8 mouse cellular contexts compared by ENCODE assay signal in genomic region chr8:102785592-102786416, GRCm38 (mm10). TPM values are rescaled to one million over a fixed set of nuclear protein-coding genes. Genes with fewer than 3 reads are reported as not detected.
DNase-seq lines count a peak whose midpoint lies in the region; ATAC-seq and TF ChIP-seq lines count a peak whose summit lies in the region.

TSS of gene Cdh11 (minus strand) at chr8:102785642.

- no peaks in the 10 kb centered on the region for H3K9me3 ChIP-seq in kidney, embryonic 16.5 days (ENCODE audit: low read length)
- H3K9me3 ChIP-seq in limb, embryonic 11.5 days (ENCODE audit: control insufficient read depth, low read length): no peaks in the 10 kb centered on the region

- intact Hi-C loops in heart, postnatal 10 days (cut with DNase I): loop anchor here (2.0 to 10.0 kb wide), 3 partner anchors 659 to 1243 kb away; no protein-coding TSS in a partner anchor

- peaks cover 2% of the 10 kb centered on the region; the same call in 1 of the 2 replicates for H3K27me3 ChIP-seq in kidney, embryonic 16.5 days (ENCODE audit: insufficient read depth, low read length)
- H3K27me3 ChIP-seq in limb, embryonic 11.5 days (ENCODE audit: control insufficient read depth, insufficient read depth, low read length): no peaks in the 10 kb centered on the region; the same call in 1 of the 2 replicates

- H3K9ac ChIP-seq in kidney, embryonic 16.5 days (replicated peaks; ENCODE audit: low read length): peak within 1 kb of the TSS; percentile 96
- H3K9ac ChIP-seq in limb, embryonic 11.5 days (ENCODE audit: low read length): peak within 1 kb of the TSS; percentile 99

- peak within 1 kb of the TSS; percentile 73 for H3K4me2 ChIP-seq in kidney, embryonic 16.5 days (replicated peaks; ENCODE audit: low read depth, low read length)
- peak within 1 kb of the TSS; percentile 81 for H3K4me2 ChIP-seq in limb, embryonic 11.5 days (ENCODE audit: low read depth, severe bottlenecking)

- H3K27ac ChIP-seq in kidney, embryonic 16.5 days (ENCODE audit: low read length): peak within 1 kb of the TSS; percentile 97
- peak within 1 kb of the TSS; percentile 99 for H3K27ac ChIP-seq in limb, embryonic 11.5 days (replicated peaks; ENCODE audit: low read depth, low read length)

- H3K36me3 ChIP-seq in kidney, embryonic 16.5 days (ENCODE audit: insufficient read depth, low read length): no peaks in the 10 kb centered on the region
- H3K36me3 ChIP-seq in limb, embryonic 11.5 days (ENCODE audit: control insufficient read depth, insufficient read depth, low read length): no peaks in the 10 kb centered on the region

- no peak for DNase-seq in kidney, postnatal 25 days
- DNase-seq in brain, embryonic 14.5 days (ENCODE audit: low read depth): peak; percentile 23
- DNase-seq in heart, postnatal 10 days: peak in 1 of 2 experiments; percentile 30
- peak; percentile 65 for DNase-seq in limb, embryonic 11.5 days (ENCODE audit: low spot score)
- peak; percentile 73 for DNase-seq in retina, postnatal 1 day
- DNase-seq in thymus, postnatal 36 days: no peak
- no peak for DNase-seq in thymus, adult 18-20 months

- TF ChIP-seq POLR2A in brain, embryonic 14.5 days (IDR thresholded peaks at IDR 0.05; ENCODE audit: borderline replicate concordance, extremely low read depth, insufficient read depth, insufficient read length, poor library complexity, severe bottlenecking): no peak

- H3K4me3 ChIP-seq in kidney, embryonic 16.5 days (ENCODE audit: low read length): peak within 1 kb of the TSS; percentile 87
- H3K4me3 ChIP-seq in limb, embryonic 11.5 days (ENCODE audit: low read depth, low read length): peak within 1 kb of the TSS; percentile 94

- H3K4me1 ChIP-seq in kidney, embryonic 16.5 days (ENCODE audit: insufficient read depth, low read length): peaks cover 17% of the 10 kb centered on the region
- 0 out of 2 replicates have a peak, but pooled peaks cover 5% of the 10 kb centered on the region for H3K4me1 ChIP-seq in limb, embryonic 11.5 days (ENCODE audit: control insufficient read depth, insufficient read depth, low read length)

- TF ChIP-seq CTCF in brain, embryonic 14.5 days (IDR thresholded peaks at IDR 0.05; ENCODE audit: borderline replicate concordance, extremely low read depth, insufficient read depth, insufficient read length): no peak

- ATAC-seq in kidney, embryonic 16.5 days (ENCODE audit: low FRiP score, low TSS enrichment): peak; percentile 10
- peak; percentile 1; the same call in 1 of the 2 replicates for ATAC-seq in limb, embryonic 11.5 days (ENCODE audit: insufficient number of reproducible peaks, low FRiP score, low TSS enrichment, low read depth)

- WGBS in kidney, embryonic 16.5 days: 1% methylated on average over 23 of the region's 23 CpGs
- 3% methylated on average over 23 of the region's 23 CpGs for WGBS in limb, embryonic 11.5 days

RNA-seq across cellular contexts. Expression of gene Cdh11, which starts in this region (rescaled TPM):
- 151 and 159 TPM in 2 replicates for polyA plus RNA-seq in kidney, embryonic 16.5 days (2015; fragmentation: Nextera tagmentation; extraction: Ambion mirVana)
- polyA plus RNA-seq in brain, embryonic 14.5 days (2012; rRNA removed): 39.7 and 54.7 TPM in 2 replicates
- total RNA-seq in heart, postnatal 10 days (2021): 10 to 100 TPM; 28.6 to 41.5 TPM
- 160 and 163 TPM in 2 replicates for polyA plus RNA-seq in limb, embryonic 11.5 days (2014; fragmentation: Nextera tagmentation; extraction: Ambion mirVana)

Comparison
In these comparisons a context has a peak if more than half of its experiments do, and no peak if none do; other contexts are left out.
1. DNase-seq: peak in brain, embryonic 14.5 days (single experiment), limb, embryonic 11.5 days (single experiment) and retina, postnatal 1 day (single experiment); none in kidney, postnatal 25 days (0 of 2), thymus, postnatal 36 days (0 of 2) and thymus, adult 18-20 months (0 of 2).